Mouse (Mus musculus): ENCODE measurements around the gene Phf5a.

Phf5a gene

DNA sequence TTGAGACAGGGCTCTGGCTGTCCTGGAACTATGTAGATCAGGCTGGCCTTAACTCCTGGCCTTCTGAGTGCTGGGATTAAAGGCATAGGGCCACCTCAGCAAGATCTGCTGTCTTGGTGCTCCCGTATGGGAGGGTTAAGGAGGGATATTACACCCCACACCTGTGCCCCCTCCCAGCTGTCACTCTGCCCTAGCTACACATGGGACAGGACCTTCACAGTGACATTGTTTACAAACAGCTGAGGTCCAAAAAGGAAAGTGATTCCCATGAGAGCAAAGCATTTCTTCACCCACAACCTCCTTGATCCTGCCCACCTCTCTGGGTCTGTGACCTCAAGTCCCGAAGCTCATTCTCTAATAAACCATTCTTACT lies 42.5 kb downstream of the Phf5a start:
- no peak for DNase-seq (ENCODE audit: extremely low spot score, low read depth, low spot score)

DNA sequence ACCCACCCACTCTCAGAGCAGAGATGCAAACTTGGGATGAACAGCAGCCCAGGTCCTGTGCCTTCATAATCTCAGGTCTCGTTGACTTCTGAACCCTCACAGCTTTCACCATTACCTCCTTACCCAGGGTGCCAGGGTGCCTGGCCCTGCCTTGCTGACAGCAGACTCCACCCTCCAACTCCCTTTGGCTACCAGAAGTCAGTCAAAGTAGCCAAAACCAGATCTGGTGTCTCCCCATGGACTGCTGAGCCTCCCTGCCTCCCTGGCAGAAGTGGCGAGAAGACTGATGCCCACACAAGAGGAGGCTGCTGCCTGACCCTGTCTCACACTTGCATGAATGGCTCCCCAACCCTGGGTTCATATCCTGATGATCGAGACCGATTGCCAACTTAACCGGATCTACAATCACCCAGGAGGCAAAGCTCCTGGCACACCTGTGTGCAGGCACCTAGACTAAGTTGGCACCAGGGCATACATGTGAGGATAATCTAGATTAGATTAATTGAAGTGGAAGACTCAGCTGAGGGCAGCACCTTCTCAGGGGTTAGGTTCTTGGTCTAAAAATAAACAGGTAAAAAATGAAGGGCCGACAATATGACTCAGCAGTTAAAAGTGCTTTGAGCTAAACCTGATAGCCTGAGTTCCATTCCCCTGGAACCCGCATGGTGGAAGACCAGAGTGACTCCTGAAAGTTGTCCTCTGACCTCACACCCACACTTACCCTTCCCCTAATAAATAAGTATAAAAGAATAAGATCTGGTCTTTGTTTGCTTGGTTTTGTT lies 43.1 kb downstream of the Phf5a start:
- DNase-seq (ENCODE audit: extremely low spot score, low read depth, low spot score) = no peak

DNA sequence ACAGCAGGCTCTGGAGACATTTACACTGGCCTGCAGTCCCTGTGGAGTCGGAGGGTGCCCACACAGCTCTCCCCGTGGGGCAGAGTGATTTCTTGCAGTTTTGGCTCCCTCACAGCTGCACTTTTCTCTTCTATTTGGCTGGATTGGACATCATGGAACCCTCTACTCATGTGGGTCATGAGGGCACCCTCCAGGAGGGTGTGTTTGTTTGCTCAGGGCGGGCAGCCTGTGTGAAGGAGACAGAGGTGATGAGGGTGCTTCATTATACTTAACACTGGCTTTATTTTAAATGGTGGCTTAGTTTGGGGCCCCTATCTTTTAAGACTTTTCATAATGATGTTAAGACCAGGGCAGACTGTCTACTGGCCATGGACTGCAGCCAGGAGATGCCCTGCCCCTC lies 46.9 kb downstream of the Phf5a start:
- DNase-seq (ENCODE audit: extremely low spot score, low read depth, low spot score) = no peak

DNA sequence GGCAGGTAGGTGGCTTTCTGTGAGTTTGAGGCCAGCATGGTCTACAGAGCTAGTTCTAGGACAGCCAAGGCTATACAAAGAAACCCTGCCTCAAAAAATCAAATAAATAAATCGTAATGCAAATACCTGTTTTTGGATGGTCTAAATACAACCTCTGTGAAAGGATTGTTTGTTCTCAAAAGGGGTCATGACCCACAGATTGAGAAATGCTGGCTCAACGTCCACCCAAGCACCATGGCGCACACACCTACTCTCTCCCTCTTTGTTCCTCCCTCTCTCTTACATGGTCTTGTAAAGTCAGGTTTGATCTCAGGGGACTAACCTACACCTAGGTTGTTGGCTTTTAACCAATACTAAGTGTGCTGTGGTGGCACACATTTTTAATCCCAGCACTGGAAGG lies 49.1 kb downstream of the Phf5a start:
- no peak for DNase-seq (ENCODE audit: extremely low spot score, low read depth, low spot score)

DNA sequence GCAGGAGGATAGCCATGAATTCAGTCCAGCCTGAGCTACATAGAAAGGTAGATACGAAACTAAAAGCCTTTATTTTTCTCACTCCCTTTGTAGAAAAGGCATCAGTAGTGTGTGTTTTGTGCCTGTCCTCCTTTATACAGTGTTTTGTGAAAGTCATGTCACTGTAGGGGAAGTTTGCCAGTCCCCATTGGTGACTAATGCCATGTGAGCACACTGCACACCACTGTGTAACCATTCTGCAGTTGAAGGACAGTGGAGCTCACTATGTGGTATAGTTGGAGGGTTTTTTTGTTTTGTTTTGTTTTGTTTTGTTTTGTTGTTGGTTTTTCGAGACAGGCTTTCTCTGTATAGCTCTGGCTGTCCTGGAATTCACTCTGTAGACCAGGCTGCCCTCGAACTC lies 53.3 kb downstream of the Phf5a start:
- no peak for DNase-seq (ENCODE audit: extremely low spot score, low read depth, low spot score)

DNA sequence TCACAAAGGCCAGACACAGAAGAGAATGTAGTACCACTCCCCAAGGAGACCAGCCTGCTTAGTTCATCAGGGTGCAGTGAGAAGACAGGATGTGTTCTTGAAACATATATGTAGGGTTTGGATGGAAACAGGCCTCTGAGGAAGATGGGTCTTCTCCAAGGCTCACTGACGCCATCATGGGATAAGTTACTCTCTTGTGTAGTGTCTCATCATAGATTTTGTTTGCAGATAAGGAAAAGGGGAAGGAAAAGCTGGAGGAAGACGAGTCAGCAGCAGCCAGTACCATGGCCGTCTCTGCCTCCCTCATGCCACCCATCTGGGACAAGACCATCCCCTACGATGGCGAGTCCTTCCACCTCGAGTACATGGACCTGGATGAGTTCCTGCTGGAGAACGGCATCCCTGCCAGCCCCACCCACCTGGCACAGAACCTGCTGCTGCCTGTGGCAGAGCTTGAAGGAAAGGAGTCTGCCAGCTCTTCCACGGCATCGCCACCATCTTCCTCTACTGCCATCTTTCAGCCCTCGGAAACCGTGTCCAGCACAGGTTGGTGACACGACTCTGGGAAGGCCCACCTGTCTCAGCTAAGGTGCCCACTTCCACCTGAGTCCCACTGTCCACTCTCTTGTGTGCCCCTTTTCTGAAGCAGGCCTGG lies 56.9 kb downstream of the Phf5a start:
- no peak for DNase-seq (ENCODE audit: extremely low spot score, low read depth, low spot score)
